Mouse (Mus musculus): ENCODE results near the gene Serpina3f.
"Not testable (repeated sequence)": the region's sequence is repeated elsewhere in the genome, so short reads cannot be mapped to it uniquely, and the experiment has no call there.

Gene Serpina3f

DNA sequence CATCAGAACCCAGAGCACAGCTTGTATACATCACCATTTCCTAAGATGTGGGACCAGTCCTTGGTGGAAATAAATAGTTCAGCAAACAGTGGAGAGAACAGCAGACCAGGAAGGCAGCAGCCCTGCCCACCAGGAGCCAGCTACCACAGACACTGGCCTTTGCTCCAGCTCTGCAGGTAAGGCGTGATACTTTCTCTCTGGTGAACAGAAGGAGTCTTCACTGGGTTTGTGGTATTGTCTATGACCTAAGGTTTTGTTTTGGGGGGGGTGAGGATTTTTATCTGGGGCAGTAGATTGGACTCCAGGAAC is at the start of gene Serpina3f:
Gene Serpina3f (plus strand): TSS at position 100 of the 309 bp plus-strand sequence.
- no peak for DNase-seq (ENCODE audit: low read depth)

DNA sequence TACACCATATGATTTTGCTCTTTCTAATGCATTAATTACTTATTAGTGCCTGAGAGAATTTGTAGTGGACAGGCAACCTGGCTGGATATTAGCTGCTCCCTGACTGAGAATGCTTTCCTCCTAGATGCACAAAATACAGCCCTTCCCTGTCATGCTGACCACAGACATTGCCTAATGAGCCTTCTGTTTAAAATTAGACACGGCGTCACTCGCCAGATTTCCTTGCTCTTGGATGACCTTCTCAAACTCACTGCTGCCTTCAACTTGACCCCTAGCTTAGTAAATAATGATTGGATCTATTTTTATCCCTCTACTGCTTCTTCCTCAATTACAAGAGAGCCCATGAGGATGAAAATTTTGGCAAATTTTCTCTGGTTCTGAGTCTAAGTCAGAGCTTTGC is 39.6 kb upstream of the Serpina3f start:
- no peak for DNase-seq (ENCODE audit: low read depth)

DNA sequence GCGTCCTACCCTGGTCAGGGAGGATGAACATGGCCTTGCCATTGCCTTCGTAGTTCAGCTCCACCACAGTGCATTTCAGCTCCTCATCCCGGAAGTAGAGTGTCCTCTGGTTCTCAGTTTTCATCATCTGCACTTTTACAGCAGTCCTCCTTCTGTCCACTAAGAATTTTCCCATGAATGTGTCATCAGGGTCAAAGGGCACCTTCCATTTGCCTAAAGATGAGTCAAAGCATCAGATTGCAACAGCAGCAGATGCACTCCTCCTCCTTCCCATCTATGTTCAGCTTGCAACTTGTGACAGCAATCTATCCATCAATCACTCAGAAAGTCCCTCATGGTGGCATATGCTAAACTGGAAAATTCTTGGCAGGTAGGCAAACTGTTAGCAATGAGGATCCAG is 38.7 kb upstream of the Serpina3f start:
- DNase-seq (ENCODE audit: low read depth) = no peak

DNA sequence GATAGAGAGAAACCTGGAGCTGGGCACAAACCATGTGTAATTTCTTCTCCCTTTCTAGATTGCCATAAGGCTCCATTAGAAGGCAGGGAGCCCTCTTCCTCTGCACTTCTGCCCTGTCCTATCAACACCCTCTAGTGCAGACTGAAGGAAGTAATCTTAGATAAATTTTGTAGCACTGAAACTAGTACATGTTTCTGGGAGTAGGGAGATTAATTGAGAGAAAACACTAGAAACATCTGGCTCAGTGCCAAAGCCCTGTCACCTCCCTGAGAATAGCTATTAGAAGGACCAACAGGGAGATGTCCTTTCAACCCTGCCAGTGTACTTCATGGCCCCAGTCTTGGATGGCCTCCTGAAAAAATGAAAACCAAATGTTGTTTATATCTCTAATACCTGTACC is 35.8 kb upstream of the Serpina3f start:
- DNase-seq (ENCODE audit: low read depth) = no peak

DNA sequence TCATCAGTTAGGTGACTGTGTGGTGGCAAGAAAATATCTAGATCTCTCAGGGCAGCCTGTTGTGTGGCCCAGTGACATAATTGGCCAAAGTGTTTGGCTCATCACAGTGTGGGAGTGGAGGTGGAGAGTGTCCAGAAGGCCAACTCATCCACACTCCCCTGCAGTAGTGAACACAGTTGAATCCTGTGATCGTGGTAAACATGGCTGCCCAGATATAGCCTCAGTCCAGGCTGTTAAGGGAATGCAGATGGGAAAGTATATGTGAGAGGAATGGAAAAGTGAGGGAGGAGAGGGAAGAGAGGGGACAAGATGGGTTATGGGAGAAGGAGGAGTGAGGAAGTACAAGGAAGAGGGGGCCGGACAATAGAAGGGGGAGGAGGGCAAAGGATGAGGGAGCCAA is 35.4 kb upstream of the Serpina3f start:
- no peak for DNase-seq (ENCODE audit: low read depth)

DNA sequence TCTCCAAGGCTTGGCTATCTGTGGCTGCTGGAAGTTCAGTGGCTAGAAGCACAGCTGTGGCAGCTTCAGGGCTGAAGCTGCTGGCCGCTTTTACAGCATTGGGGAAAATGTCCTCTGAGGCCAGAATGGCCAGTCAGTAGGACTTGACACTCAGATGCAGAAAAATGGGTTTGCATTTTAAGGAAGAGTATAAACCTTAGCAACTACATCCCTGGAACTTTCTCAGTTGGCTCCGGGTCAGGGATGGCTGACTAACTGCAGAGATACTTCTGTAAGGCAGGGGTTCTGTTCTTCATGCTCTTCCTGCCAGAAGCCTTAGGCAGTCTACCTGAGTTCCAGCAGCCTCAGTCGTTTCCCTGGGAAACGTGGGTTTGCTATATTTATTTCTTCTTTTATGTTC is 29.3 kb upstream of the Serpina3f start:
- no peak for DNase-seq (ENCODE audit: low read depth)

DNA sequence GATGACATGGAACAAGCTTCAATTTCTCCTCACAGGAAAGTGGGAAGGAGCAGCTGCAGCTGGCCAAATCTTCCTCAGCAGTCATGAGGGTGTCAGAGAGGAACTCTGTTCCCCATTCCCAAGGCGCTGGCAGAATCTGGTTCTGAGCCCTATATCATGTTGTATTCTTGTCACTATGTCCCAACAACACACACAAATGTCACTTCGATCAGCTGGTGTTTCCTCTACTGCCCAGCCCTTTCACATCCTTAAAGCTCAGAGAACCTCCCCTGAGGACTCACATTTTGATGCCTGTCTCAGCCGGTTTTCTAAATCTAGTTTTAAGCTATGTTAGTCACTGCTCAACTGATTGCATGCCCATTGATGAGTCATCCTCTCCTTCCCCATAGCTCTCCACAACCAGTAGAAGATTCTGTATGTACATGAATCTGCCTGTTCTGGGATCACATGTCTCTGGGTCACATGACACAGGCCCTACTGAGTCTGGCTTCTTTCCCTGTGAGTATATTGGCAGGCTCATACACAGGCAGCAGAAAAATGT is 28.2 kb upstream of the Serpina3f start:
- no peak for DNase-seq (ENCODE audit: low read depth)

DNA sequence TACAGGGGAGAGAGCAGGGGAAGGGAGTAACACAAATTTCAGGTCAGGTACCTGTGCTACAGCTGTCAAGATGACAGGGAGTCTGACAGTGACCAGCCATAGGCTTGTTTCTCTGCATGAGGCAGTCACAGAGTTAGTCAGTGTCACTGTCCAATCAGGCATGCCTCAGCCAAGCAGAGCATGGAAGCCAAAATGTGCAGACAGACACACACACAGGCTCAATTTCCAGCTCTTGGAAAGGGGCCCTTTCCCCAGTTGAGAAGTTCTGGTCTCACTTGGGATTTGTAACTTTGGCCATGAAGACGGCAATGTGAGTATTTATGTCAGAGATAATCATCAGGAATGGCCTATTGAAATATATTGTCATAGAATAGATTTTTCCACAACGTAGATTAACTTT is 25.1 kb upstream of the Serpina3f start:
- no peak for DNase-seq (ENCODE audit: low read depth)

DNA sequence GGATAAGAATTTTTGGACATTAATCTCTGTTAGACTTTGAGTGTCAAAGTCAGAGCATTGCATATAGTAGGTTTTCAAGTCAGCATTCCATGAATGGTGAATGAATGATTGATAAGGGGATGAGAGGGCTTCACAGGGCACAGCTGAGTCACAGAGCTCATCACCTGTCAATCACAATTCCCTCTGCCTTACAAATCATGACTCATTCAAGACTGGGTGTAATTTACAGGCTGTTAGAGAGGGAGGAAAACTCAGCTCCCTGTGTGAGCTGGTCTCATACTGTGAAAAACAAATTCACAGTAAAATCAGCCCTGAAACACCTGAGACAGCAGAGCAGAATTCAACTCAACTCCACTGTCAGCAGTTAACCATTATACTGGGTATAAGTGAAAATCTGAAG is 23.5 kb upstream of the Serpina3f start:
- DNase-seq (ENCODE audit: low read depth) = no peak

DNA sequence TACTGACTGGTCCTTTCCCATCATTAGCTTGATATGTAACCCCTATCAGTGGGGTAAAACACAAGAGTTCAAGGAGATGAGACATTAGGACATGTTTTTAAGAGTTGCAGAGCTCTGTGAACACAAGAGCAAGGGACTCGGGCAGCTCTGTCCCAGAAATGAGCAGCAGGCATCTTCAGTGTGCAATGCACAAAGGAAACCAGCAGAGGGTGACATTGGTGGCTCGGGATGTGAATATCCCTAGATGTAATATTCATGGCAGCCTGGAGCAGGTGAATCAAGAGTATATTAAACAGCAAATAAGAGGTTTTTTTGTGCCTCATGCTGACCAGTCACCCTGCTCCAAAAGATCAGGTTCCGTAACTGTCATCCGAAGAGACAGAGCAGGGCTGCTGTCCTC is 5.2 kb upstream of the Serpina3f start:
- DNase-seq (ENCODE audit: low read depth) = no peak

DNA sequence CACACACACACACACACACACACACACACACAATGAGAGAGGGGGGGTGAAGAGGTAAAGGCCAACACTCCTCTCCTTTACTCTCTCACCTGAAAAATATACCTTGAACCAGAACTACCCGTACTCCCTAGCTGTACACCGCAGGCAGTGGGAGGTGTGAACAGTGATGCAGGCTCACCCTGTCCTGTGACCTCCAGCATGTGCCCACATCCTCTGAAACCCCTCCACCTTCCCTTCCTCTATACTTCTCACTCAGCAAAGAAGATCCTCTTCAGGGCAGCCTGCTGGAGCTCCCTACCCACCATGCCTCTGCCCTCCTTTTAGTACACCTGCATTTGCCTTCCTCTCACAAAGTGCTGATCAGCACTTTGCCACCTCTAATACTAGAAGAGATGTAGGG is 4.5 kb upstream of the Serpina3f start:
- no peak for DNase-seq (ENCODE audit: low read depth)

DNA sequence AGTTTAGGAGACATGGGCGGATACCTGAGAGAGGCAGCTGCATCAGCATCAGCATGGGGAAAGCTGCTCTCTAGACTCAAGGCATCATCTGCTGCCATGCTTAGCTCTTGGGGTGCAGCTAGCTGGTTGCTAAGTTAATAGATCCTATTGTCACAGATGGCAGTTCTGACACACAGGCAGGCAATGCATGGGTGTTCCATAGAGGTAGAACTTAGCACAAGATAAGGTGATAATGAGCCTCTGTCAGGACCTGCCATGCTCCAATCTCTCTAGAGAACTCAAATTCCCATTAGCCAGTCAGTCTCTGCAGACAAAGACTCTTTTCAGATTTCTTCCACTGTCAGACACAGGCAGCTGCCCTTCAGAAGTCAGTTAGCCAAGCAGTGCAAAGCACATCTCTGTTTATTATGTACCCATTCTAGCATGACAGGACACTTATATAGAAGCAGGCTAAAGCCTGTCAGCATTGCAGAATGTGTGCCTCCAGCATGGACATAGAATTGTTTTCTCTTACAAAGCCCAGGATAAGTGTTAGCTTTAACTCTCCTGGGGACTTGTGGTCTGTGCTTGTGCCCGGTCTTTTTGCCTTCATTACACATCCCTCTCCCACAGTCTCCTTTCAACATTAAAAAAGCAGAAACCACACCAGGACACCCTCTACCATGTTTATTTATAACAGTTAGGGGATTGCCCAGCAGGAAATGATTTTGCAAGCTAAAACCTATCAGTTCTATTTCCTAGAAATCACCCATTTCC is 477 bp upstream of the Serpina3f start:
- no peak for DNase-seq (ENCODE audit: low read depth)

DNA sequence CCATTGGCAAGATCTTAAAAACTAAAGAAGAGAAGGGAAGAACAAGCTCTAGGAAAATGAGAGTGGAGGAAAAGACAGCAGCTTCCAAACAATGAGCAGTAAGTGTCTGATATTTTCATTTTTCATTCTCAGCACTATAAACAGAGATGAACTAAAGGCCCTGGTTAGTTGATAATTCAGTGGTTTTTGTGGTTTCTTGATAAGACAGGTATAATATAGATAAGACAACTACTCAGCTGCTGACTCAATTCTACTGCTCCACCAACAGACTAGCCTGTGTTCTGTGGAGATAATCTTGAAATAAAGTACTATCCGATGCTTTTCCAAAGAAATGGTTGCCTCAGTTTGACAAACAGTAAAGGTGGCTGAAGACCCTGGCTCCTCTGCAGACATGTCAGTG is 905 bp downstream of the Serpina3f start:
- DNase-seq (ENCODE audit: low read depth) = no peak

DNA sequence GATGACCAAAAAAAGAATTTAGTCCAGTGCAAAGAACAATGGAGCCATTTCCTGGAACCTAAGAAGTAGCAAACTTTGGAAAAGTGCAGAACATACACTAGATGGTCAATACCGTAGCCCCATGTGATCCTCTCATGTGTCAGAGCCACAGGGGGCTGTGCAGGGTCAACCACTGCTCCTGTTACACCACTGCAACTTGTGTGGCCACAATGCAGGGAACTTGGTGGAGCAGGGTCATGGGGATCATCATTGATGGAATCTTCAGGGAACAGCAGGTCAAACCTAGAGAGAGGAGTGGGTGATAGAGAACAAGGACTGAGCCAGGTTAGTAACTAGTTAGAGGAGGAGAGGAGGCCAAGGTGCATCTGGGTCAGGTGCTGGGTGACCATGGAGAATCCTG is 7.3 kb downstream of the Serpina3f start:
- no peak for DNase-seq (ENCODE audit: low read depth)

DNA sequence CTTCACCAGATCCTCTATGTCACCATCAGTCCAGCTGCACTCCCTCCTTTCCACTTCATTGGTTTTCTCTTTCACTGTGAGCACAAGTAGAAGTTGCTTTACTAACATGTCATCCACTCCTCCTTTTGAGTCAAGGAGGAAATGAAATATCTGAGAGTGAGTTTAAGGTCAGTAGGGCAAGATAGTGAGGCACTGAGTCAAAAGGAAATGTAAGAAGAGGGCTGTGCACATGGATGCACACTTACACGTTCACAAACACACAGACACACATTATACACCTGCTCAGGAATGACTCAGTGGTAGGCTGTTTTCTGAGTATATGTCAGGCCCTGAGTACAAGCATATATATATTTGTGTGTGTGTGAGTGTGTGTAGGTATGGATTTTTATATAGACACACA is 9.3 kb downstream of the Serpina3f start:
- DNase-seq (ENCODE audit: low read depth) = no peak

DNA sequence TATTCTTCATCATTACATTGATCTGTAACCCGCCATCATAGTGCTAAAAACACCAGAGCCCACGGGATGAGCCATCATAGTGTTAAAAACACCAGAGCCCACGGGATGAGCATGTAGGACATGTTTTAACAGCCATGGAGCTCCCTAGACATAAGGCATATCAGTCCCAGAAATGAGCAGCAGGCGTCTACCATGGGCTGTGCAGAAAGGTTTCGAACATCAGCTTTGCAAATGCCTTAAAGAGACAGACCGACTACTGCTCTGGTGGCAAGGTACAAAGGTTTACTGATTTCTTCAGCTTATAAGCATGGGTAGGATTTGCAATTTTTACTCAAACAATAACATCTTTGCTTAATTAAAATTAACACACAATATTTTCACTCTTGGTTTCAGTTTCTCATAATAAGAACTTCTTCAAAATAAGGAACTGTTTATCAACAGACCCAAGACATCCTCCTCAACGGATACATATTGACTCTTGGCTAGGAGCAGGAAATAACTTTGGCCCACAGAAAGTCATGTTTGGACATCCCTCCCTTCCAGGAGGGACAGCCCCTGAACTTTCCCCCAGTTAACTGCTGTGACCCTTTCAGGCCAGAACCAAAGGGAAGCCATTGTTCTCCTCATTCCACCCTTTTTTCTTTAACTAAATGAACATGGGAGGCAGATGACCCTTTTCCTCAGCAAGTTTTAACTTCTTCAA is 10.4 kb downstream of the Serpina3f start:
- no peak for DNase-seq (ENCODE audit: low read depth)

DNA sequence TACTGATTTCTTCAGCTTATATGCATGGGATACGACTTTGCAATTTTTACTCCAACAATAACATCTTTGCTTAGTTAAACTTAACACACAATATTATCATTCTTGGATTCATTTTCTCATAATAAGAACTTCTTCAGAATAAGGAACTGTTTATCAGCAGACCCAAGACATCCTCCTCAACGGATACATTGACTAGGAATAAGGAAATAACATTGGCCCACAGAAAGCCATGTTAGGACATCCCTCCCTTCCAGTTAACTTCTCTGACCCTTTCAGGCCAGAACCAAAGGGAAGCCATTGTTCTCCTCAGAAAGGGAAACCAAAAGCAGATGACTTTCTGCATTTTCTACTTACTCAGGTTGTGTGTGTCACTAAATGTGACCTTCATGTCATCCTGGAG is 16.4 kb downstream of the Serpina3f start:
- no peak for DNase-seq (ENCODE audit: low read depth)

DNA sequence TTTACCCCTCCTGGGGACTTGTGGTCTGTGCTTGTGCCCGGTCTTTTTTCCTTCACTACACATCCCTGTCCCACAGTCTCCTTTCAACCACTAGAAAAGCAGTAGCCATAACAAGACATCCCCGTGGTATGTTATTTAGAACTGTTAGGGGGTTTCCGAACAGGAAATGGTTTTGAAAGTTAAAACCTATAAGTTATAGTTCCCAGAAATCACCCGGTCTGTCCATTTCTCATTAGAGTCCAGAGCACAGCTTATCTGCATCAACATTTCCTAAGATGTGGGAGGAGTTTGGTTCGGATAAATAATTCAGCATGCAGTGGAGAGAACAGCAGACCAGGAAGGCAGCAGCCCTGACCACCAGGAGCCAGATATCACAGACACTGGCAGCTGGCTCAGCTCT is 21.6 kb downstream of the Serpina3f start, which contains the start of gene Serpina3g:
Gene Serpina3g (plus strand): TSS at position 331 of the 400 bp plus-strand sequence.
- no peak for DNase-seq (ENCODE audit: low read depth)

DNA sequence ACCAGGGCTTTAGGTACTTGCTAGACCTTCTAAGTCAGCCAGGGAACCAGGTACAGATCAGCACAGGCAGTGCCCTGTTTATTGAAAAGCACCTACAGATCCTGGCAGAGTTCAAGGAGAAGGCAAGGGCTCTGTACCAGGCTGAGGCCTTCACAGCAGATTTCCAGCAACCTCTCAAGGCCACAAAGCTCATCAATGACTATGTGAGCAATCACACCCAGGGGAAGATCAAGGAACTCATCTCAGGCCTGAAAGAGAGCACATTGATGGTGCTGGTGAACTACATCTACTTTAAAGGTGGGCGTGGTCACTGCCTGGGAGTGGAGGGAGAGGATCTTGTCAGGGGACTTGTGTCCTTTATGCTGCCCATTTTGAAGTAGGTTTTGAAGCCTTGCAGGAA is 23.7 kb downstream of the Serpina3f start:
- DNase-seq (ENCODE audit: low read depth) = not testable (repeated sequence)

DNA sequence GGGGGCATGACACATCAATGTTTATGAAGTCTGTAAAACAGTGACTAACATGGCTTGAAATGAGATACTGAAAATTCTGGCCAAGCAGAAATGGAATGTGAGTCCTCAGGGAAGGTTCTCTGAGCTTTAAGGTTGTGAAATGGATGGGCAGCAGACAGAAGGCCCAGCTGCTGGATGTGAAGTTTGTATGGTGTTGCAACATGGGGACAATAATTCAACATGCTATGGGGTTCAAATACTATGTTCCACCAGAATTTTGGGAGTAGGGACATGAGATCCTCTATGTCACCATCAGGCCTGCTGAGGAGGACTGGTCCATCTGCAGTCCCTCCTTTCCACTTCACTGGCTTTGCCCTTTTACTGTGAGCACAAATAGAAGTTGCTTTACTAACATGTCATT is 29.0 kb downstream of the Serpina3f start:
- no peak for DNase-seq (ENCODE audit: low read depth)

DNA sequence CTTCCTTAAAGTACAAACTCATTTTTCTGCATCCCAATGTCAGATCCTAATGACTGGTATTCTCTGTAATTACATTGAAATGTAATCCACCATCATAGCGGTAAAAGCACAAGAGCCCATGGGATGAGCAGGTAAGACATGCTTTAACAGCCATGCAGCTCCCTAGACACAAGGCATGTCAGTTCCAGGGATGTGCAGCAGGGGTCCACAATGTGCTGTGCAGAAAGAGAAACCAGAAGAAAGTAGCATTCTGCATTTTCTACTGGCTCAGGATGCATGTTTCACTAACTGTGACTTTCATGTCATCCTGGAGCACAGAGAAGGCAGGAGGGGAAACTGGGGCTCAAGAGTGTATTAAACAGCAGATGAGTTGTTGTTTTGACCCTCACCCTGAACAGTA is 30.7 kb downstream of the Serpina3f start:
- DNase-seq (ENCODE audit: low read depth) = no peak

DNA sequence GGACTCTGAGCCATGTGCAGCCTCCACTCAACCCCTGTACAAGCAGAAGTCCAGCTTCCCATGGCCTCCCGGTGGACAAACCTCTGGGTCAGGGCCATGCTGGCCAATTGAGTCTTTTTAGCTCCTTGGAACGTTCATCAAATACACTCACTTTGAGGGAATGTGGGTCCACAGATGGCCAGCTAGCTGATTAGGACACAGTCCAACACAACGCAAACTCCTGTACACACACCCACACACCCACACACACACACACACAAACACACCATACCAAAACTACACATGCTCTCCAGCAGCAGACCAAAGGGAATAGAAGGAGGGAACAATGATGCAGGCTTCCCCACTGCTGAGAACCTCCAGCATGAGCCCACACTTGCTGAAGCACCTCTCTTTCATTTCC is 31.3 kb downstream of the Serpina3f start:
- DNase-seq (ENCODE audit: low read depth) = no peak

DNA sequence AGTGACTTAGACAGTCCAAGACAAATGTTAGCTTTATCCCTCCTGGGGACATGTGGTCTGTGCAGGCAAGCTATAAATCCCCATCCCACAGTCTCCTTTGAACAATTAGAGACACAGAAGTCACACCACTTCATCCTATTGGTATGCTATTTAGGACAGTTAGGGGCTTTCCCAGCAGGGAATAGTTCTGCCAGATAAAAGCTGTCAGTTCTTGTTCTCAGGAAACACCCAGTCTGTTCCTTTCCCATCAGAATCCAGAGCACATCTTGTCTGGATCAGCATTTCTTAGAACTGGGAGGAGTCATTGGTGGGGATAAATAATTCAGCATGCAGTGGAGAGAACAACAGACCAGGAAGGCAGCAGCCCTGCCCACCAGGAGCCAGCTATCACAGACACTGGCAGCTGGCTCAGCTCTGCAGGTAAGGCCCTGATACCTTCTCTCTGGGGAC is 33.2 kb downstream of the Serpina3f start:
- no peak for DNase-seq (ENCODE audit: low read depth)

DNA sequence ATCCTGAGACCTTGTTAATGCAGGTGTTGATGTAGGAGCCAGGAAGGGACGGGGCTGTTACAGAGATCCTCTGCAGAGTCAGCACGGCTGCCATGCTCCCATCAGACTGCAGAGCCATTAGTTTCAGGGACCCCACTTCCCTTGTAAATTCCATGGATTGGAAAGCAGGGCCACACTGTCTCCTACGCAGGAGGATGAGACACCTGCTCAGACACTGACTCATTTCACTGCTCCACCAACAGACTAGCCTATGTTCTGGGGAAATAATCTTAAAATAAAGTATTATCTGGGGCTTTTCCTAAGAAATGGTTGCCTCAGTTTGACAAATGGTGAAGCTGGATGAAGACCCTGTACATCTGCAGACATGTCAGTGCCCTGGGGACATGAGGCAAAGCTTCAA is 33.9 kb downstream of the Serpina3f start:
- DNase-seq (ENCODE audit: low read depth) = no peak

All from c-Kit-positive CD71-positive TER-119-negative erythroid progenitor cells, embryonic 14.5 days (primary cell).